Mouse (Mus musculus): ENCODE data around the gene Calcr.

- TF ChIP-seq POLR2A (IDR thresholded peaks at IDR 0.05; ENCODE audit: extremely low read depth, insufficient read depth, low read length) (no peak), CTCF (IDR thresholded peaks at IDR 0.05; ENCODE audit: extremely low read depth, insufficient read depth, low read length) (no peak)
Observed at GRCm38 (mm10) chr6:3688087-3688642, 76.3 kb downstream of the Calcr start.
